Mouse (Mus musculus): Measurements from ENCODE around the gene Dcaf12.

Dcaf12 gene

GRCm38 (mm10) chr4:41314141-41315129 is at the start of gene Dcaf12:
TSS of gene Dcaf12 (minus strand) at chr4:41314889.
- peak; percentile 95 for DNase-seq (ENCODE audit: low read depth, low spot score)

DNA sequence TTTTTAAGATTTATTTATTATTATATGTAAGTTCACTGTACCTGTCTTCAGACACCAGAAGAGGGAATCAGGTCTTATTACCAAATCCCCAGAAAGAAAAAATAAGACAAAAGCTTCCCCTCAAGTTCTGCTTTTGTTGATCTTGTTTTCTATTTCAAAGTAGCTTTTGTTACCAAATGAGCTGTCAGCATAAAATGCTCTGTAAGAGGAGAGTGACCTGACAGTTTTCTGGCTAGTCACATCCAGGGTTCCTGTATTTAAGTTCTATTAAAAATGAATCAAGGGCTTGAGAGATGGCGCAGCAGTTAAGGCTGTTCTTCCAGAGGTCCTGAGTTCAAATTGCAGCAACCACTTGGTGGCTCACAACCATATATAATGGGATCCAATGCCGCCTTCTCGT is 46.4 kb upstream of the Dcaf12 start:
- peak; percentile 49 for DNase-seq (ENCODE audit: low read depth, low spot score)

DNA sequence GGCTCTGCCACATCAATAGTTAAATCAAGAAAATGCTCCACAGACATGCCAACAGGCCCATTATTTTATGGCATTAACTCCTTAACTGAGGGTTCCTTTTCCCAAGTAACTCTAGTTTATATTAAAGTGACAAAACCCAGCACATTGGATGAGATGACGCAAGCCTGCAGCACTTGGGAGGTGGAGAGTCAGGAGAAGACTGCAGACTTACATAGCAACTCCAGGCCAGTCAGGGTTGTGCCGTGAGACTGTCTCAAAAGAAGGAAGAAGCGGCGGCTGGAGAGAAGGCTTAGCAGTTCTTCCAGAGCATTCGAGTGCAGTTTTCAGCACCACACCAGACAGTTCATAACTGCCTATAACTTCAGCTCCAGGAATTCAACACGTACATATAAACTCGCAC is 44.7 kb upstream of the Dcaf12 start:
- DNase-seq (ENCODE audit: low read depth, low spot score), result no peak

- no peak for DNase-seq (ENCODE audit: low read depth, low spot score)
Observed at GRCm38 (mm10) chr4:41358669-41359068, 44.0 kb upstream of the Dcaf12 start.

- DNase-seq (ENCODE audit: low read depth, low spot score), result no peak
Observed at GRCm38 (mm10) chr4:41357154-41357553, 42.5 kb upstream of the Dcaf12 start.

- DNase-seq (ENCODE audit: low read depth, low spot score), result no peak
Observed at GRCm38 (mm10) chr4:41353265-41353664, 38.6 kb upstream of the Dcaf12 start.

DNA sequence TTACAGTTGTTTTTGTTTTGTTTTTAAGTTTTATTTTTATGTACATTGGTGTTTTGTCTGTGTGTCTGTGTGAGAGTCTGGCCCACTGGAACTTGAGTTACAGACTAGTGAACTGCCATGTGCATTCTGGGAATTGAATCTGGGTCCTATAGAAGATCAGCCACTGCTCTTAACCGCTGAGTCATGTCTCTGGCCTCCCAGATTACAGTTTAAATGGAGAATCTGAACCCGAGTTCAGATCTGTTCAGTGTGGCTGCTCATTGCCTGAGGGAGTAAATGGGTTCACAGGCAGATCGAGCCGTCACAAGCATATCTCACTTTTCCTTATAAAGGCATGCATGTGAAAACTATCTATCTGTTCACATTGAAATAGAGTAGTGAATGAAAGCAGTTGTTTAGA is 38.1 kb upstream of the Dcaf12 start:
- no peak for DNase-seq (ENCODE audit: low read depth, low spot score)

DNA sequence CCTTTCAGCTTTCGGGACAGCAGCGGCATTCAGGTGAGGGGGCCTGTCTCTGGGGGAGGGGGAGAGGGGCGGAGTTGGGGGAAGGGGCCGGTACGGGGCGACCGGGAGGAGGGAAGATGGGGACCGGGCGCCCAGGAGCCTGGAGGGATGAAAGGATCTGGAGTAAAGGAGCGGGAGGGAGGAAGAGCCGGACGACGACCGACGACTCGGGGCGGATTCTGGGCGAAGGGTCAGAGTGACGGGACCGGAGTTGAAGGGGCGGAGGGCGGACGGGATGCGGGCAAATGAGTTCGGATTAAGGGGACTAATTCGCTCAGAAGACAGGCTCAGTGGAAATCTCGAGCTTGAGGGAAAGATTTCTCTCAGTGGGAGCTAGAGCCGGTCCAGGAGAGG is 34.5 kb upstream of the Dcaf12 start:
- DNase-seq (ENCODE audit: low read depth, low spot score), result no peak

DNA sequence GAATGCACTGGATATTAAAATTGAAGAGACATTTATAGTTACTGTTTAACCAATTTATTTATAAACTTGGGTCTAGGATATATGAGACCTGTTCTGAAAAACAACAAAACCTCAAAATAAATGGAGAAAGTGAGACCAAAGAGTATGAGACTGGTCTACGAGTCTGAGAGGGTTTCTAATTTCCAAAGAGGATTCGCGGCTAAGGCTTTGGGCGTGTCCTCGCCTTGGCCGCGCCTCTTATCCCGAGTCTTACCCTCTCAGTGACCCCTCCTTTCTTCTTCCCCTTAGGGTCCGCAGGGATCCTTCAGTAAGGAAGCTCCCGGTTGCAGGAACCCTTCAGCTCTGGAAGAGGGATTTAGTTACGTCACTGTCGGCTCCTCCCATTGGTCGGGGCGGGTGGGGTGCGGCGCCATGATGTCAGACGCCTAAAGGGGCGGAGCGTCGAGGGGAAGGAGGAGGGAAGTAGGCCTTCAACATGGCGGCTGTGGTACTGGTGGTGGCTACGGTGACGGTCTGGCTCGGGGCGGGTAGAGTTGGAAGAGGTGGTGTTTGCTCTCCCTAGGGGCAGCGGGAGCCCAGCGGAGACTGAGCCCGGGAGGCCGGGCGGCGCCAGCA is 34.0 kb upstream of the Dcaf12 start, which contains the start of gene Ubap1:
TSS of gene Ubap1 (plus strand) at position 413 of the 615 bp plus-strand sequence.
- peak; percentile 96 for DNase-seq (ENCODE audit: low read depth, low spot score)

DNA sequence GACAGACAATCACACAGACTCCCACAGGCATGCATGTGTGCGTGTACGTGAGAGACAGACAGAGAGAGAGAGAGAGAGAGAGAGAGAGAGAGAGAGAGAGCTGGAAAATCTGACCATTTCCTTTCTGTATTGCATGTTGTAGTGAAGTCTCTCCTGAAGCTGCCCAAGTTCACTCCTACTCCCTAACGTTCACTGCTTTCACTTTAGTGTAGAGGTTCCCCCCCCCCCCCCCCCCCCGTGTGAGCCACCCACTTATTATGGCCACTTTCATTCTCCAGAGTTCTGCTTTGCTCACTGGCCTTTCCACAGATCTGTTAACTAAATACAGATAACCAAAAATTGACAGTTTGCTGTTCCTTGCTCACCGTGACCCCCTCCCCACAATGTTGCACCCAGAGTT is 33.1 kb upstream of the Dcaf12 start:
- DNase-seq (ENCODE audit: low read depth, low spot score), result no peak

GRCm38 (mm10) chr4:41346011-41346410 is 31.3 kb upstream of the Dcaf12 start:
- DNase-seq (ENCODE audit: low read depth, low spot score), result no peak

DNA sequence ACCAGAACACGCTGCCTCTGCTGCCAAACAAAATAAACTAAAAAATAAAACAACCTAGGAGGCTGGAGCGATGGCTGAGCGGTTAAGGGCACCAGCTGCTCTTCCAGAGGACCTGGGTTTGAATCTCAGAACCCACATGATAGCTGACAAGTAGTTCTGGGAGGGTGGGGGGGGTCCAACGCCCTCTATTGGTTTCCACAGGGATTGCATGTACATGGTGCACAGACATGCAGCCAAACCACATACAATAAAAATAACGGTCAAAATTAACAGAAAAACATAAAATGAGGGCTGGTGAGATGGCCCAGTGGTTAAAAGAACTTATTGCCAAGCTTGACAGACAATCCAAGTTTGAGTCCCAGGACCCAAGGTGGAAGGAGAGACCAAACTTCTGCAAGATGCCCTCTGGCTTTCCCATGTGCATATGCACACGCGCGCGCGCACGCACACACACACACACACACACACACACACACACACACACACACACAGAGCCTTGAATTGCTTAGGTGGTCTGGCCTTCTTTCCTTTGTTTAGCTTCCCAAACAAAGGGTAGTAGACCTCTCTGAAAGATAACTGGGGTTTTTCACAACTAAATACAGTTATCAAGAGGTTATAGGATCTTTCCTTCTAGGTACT is 26.3 kb upstream of the Dcaf12 start:
- DNase-seq (ENCODE audit: low read depth, low spot score), result no peak

GRCm38 (mm10) chr4:41336546-41336945 is 21.9 kb upstream of the Dcaf12 start:
- no peak for DNase-seq (ENCODE audit: low read depth, low spot score)

GRCm38 (mm10) chr4:41331698-41332421 is 17.2 kb upstream of the Dcaf12 start:
- DNase-seq (ENCODE audit: low read depth, low spot score), result no peak

DNA sequence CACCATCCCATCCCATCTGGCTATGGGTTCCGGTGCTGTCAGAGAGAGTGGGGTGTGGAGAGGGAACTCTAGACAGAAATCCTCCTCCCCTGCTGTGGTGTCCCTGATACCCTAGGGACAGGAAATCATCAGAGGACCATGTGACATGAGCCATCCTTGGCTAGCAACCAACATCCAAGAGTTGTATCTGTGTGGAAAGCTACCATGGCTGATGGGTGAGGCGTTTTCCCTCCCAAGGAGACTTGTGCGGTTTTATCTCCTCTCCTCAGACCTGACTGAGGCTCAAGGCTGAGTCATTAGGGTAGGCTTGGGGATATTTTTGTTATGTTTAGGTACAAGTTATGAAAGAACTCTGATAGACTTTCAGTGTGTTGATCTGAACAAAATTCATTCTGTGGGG is 16.4 kb upstream of the Dcaf12 start:
- DNase-seq (ENCODE audit: low read depth, low spot score), result no peak

DNA sequence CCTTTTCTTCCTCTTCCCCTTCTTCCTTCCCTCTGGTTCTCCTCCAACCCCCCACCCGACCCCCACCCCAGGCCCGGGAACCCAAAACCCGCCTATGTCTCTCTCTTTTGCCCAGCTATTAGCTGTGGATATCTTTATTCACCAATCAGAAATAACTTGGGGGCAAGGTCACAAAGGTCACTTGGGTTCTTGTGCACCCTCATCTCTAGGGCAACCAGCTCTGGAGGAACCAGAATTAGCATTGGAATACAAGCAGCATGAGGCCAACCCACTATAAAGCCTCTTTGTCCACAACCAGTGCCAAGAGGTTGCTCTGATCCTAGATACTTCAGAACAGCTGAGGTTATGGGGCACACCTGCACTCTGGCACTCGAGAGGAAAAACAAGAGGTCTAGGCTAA is 14.8 kb upstream of the Dcaf12 start:
- DNase-seq (ENCODE audit: low read depth, low spot score), result no peak

DNA sequence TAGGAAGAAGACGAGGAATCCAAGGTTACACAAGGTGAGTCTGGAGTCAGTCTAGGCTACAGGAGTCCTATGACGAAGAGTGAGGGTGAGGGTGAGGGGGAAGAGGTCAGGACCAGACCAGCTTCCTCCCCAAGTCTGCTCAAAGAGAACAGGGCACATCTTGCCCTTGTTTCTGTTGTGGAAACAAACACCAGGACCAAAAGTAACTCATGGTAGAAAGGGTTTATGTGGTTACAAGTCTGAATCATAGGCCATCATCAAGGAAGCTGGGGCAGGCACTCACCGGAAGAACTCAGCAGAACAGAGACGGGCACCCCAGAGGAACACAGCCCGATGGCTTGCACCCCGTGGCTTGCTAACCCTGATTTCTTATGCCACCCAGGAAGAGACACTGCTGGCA is 12.2 kb upstream of the Dcaf12 start:
- DNase-seq (ENCODE audit: low read depth, low spot score), result no peak

- DNase-seq (ENCODE audit: low read depth, low spot score), result no peak
Observed at GRCm38 (mm10) chr4:41320971-41321370, 6.3 kb upstream of the Dcaf12 start.

DNA sequence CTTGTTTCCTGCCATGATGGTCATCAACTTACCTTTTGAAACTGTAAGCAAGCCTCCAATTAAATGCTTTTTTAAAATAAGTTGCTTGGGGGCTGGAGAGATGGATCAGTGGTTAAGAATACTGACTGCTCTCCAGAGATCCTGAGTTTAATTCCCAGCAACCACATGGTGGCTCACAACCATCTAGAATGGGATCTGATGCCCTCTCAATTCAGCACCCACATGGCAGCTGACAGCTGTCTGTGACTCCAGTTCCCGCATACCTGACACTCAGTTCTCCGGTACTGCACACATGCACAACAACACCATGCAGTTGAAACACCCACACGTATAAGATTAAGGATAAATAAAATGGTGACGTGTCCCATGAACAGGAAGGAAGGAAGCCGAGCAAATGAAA is 3.6 kb upstream of the Dcaf12 start:
- no peak for DNase-seq (ENCODE audit: low read depth, low spot score)

GRCm38 (mm10) chr4:41315173-41315572 is 484 bp upstream of the Dcaf12 start:
- DNase-seq (ENCODE audit: low read depth, low spot score), result no peak

DNA sequence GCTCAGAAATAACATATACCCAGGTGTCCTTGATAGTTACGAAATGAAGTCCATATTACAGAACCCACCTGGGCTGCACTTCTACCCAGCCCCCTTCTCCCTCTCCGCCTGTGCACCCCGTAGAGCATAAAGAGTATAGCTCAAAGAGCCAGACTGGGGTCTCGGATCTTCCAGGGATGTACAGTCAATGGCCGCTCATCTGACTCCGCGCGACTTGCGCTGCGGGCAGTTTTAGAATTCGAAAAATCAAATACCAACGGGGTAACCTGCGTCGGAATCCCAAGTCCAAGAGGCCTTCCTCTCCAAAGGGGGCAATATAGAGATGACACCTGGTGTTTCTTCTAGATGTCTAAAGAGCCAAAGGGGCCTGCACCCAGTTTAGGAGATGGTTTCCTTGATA is 967 bp downstream of the Dcaf12 start:
- DNase-seq (ENCODE audit: low read depth, low spot score), result peak; percentile 63
